Mouse (Mus musculus) embryonic facial prominence, embryonic 14.5 days (tissue): ENCODE data around the gene Dnajc19. TPM values are rescaled to one million over a fixed set of nuclear protein-coding genes. Genes with fewer than 3 reads are reported as not detected.
"Not testable (repeated sequence)": the region's sequence is repeated elsewhere in the genome, so short reads cannot be mapped to it uniquely, and the experiment has no call there.

Experiments
- ATAC-seq: fragments of 200-750 bp; cut with Nextera tagmentation; 2 replicates; pipeline ENCODE4 v1.8.0; 2017; ENCODE audit warnings: low read depth, moderate number of reproducible peaks, moderate TSS enrichment
- DNase-seq: peaks from one replicate; pipeline ENCODE4 v3.0.0-alpha.2; 2015; ENCODE audit warnings: low spot score
- H3K27ac ChIP-seq: fragments of 300-500 bp; sonication (generic); replicated peaks from 2 replicates; pipeline ENCODE4 v1.5.1; 2014; ENCODE audit warnings: low read depth, mild to moderate bottlenecking, low read length, moderate library complexity
- H3K27me3 ChIP-seq: fragments of 300-500 bp; sonication (generic); replicated peaks from 2 replicates; pipeline ENCODE4 v1.6.1; 2014; ENCODE audit warnings: low read length; ENCODE audit not compliant: control insufficient read depth, insufficient read depth
- H3K36me3 ChIP-seq: fragments of 300-500 bp; sonication (generic); 2 replicates; pipeline ENCODE4 v1.6.1; 2014; ENCODE audit warnings: low read length, mixed read lengths; ENCODE audit not compliant: control insufficient read depth, insufficient read depth
- H3K4me1 ChIP-seq: fragments of 300-500 bp; sonication (generic); 2 replicates; pipeline ENCODE4 v1.6.1; 2014; ENCODE audit warnings: antibody characterized with exemption, low read length; ENCODE audit not compliant: control insufficient read depth, insufficient read depth
- H3K4me2 ChIP-seq: fragments of 300-500 bp; sonication (generic); 2 replicates; pipeline ENCODE4 v1.6.1; 2014; ENCODE audit warnings: low read depth, mild to moderate bottlenecking, low read length, moderate library complexity, mixed read lengths
- H3K4me3 ChIP-seq: fragments of 300-500 bp; sonication (generic); 2 replicates; pipeline ENCODE4 v1.5.1; 2014; ENCODE audit warnings: low read depth, mild to moderate bottlenecking, low read length
- H3K9ac ChIP-seq: fragments of 300-500 bp; sonication (generic); 2 replicates; pipeline ENCODE4 v1.6.1; 2014; ENCODE audit warnings: low read depth, mild to moderate bottlenecking, low read length, moderate library complexity, mixed read lengths
- H3K9me3 ChIP-seq: fragments of 300-500 bp; sonication (generic); 2 replicates; pipeline ENCODE4 v1.6.1; 2016; ENCODE audit warnings: low read length; ENCODE audit not compliant: control insufficient read depth
- WGBS: fragments of 180-500 bp; shearing (Covaris S2); extraction: QIAGEN DNeasy Blood & Tissue Kit; methylation state at CpG from one replicate; pipeline ENCODE4 v1.1.7; 2014; 5-methylcytosine and 5-hydroxymethylcytosine counted together
- polyA plus RNA-seq: library from polyadenylated mRNA; unstranded; fragments of >200 nt; fragmentation: Nextera tagmentation; extraction: Ambion mirVana; gene quantifications from 2 replicates; pipeline ENCODE4 v1.2.1, GENCODE M21; 2014

The Dnajc19 gene
- polyA plus RNA-seq, 1 experiment from 2014 or later: 138 TPM

- Histone ChIP-seq H3K4me3 (no peak overlapping the region), H3K9ac (no peak overlapping the region), H3K36me3 (no peaks in the 10 kb centered on the region), H3K9me3 (no peaks in the 10 kb centered on the region), H3K4me2 (no peak overlapping the region), H3K27ac (no peak overlapping the region), H3K27me3 (peaks cover 12% of the 10 kb centered on the region), H3K4me1 (no peaks in the 10 kb centered on the region)
- DNase-seq: no peak
- ATAC-seq: no peak
- WGBS: 20% methylated on average over 9 of the region's 9 CpGs
These were observed 25.3 kb upstream of the Dnajc19 start for GRCm38 (mm10) chr3:34106421-34106820.

- Histone ChIP-seq H3K27me3 (peaks cover 12% of the 10 kb centered on the region), H3K27ac (no peak overlapping the region), H3K9ac (no peak overlapping the region), H3K4me1 (no peaks in the 10 kb centered on the region), H3K9me3 (no peaks in the 10 kb centered on the region), H3K36me3 (no peaks in the 10 kb centered on the region), H3K4me3 (no peak overlapping the region), H3K4me2 (no peak overlapping the region)
- ATAC-seq: no peak
- WGBS: 32% methylated on average over 7 of the region's 7 CpGs
- no peak for DNase-seq
These were observed 23.0 kb upstream of the Dnajc19 start for GRCm38 (mm10) chr3:34103902-34104672.

DNA sequence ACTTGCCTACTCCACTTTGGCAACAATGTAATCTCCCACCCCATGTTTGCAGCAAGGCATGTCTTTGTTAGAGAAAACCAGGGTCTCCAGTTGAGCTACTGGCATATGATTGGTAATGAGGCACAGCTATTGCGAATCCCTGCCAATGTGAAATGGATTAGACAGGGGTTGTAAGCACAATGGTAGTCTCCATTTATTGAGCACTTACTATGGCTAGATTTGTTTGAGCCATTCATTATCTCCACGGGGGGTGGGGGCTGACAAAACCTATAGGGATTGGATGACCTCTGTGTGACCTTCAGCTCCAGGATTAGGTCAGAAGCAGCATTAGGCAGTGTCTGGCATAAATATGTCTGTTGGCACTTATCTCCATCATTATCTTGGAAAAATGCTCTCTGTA lies 21.8 kb upstream of the Dnajc19 start:
- DNase-seq: no peak
- no peak overlapping the region for H3K4me2 ChIP-seq
- no peak overlapping the region for H3K27ac ChIP-seq
- H3K4me3 ChIP-seq: no peak overlapping the region
- no peaks in the 10 kb centered on the region for H3K36me3 ChIP-seq
- no peak for ATAC-seq
- H3K9me3 ChIP-seq: no peaks in the 10 kb centered on the region
- WGBS: 79% methylated on average over 2 of the region's 2 CpGs
- no peaks in the 10 kb centered on the region for H3K4me1 ChIP-seq
- peaks cover 12% of the 10 kb centered on the region for H3K27me3 ChIP-seq
- no peak overlapping the region for H3K9ac ChIP-seq

DNA sequence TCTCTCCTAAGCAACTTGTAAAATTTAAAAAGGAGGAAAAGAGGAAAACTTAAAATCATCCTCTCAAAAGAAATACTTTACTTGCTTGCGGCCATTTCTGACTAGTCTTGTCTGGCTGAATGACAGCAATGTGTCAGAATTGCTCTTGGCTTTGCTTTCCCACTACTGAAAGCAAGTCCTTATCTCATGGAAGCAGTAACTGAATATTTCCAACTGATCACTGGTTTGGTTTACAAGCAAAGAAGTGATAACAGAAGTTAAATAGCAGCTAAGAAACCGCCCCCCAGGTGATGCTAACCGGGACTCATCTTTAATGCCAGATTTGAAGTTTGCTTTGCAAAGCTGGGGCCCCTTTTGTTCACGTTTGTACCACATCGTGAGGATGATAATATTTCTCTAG lies 2.5 kb upstream of the Dnajc19 start:
- DNase-seq (no peak), ATAC-seq (no peak)
- Histone ChIP-seq H3K9me3 (no peaks in the 10 kb centered on the region), H3K9ac (no peak overlapping the region), H3K36me3 (no peaks in the 10 kb centered on the region), H3K4me2 (no peak overlapping the region), H3K4me3 (no peak overlapping the region), H3K4me1 (peaks cover 16% of the 10 kb centered on the region), H3K27me3 (no peaks in the 10 kb centered on the region), H3K27ac (no peak overlapping the region)
- 77% methylated on average over 5 of the region's 5 CpGs for WGBS

- Histone ChIP-seq H3K9me3 (no peaks in the 10 kb centered on the region), H3K4me1 (peaks cover 16% of the 10 kb centered on the region), H3K27ac (peak overlapping the region; percentile 53; the same call in 1 of the 2 replicates), H3K36me3 (peaks cover 4% of the 10 kb centered on the region; the same call in 1 of the 2 replicates), H3K4me2 (peak overlapping the region; percentile 75), H3K27me3 (no peaks in the 10 kb centered on the region), H3K4me3 (no peak overlapping the region), H3K9ac (no peak overlapping the region; the same call in 1 of the 2 replicates)
- ATAC-seq (no peak), DNase-seq (no peak)
- 77% methylated on average over 3 of the region's 3 CpGs for WGBS
These were observed 808 bp upstream of the Dnajc19 start for GRCm38 (mm10) chr3:34081929-34082328.

DNA sequence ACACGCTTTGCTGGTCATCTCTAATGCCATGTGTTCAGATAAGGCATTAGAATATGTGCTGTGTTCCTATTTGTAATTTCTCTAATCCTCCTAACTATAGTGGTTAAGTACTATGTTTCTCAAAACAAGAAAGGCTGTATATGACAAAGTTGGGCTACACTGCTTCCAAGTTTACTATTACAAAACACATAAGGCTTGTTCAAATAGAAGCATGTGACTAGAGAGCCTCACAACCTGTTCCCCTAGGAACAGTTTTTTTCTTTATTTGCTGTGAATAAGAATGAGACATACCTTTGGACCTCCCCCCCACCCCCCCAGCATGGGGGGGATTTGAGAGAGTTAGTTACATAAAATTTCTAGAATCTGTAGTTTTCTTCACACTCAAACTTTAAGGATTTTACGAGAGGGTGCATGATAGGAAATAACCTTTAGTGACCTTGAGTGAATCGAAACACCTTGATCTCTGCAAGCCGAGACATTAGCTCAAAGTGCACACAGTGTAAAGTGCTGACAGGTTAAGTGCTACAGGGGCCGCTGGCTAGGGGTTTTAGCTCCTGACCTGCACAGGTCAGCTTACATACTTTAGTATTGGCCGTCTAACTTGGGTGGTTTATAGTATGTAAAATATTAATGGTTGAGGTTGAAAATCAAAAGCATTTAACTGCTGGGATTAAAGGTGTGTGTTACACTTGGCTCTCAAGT lies 4.9 kb downstream of the Dnajc19 start:
- Histone ChIP-seq H3K4me3 (no peak overlapping the region), H3K27ac (no peak overlapping the region), H3K36me3 (peaks cover 28% of the 10 kb centered on the region), H3K4me1 (peaks cover 8% of the 10 kb centered on the region), H3K4me2 (no peak overlapping the region), H3K9me3 (no peaks in the 10 kb centered on the region), H3K9ac (no peak overlapping the region), H3K27me3 (no peaks in the 10 kb centered on the region)
- ATAC-seq: no peak
- no peak for DNase-seq
- WGBS: 72% methylated on average over 6 of the region's 6 CpGs

DNA sequence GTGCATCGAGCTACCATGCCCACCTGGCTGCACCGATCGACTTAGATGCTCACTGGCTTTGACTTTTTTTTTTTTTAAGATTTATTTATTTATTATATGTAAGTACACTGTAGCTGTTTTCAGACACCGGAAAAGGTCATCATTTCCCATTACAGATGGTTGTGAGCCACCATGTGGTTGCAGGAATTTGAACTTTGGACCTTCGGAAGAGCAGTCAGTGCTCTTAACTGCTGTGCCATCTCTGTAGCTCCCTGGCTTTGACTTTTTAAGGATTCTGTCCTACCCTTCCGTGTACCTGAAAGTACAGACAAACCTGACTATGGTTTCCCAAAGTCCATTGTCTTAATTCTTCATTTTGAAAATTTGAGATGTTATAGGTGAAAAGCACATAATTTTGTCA lies 8.4 kb downstream of the Dnajc19 start:
- ATAC-seq (no peak), DNase-seq (no peak)
- Histone ChIP-seq H3K9me3 (no peaks in the 10 kb centered on the region), H3K27ac (no peak overlapping the region), H3K9ac (no peak overlapping the region), H3K36me3 (peaks cover 37% of the 10 kb centered on the region), H3K27me3 (no peaks in the 10 kb centered on the region), H3K4me1 (no peaks in the 10 kb centered on the region), H3K4me2 (no peak overlapping the region), H3K4me3 (no peak overlapping the region)
- 93% methylated on average over 6 of the region's 6 CpGs for WGBS

GRCm38 (mm10) chr3:34068943-34069342 lies 12.2 kb downstream of the Dnajc19 start:
- not testable (repeated sequence) for H3K27ac ChIP-seq

More at GRCm38 (mm10) chr3:34068943-34069342, 12.2 kb downstream of the Dnajc19 start:
- DNase-seq, H3K4me3 ChIP-seq, ATAC-seq, H3K4me1 ChIP-seq, H3K27me3 ChIP-seq, H3K9me3 ChIP-seq, H3K4me2 ChIP-seq, H3K9ac ChIP-seq: not testable (repeated sequence)
- peaks cover 46% of the 10 kb centered on the region for H3K36me3 ChIP-seq
- 96% methylated on average over 7 of the region's 7 CpGs for WGBS
